Mouse (Mus musculus): Measurements from ENCODE around the gene Atrnl1. TPM values are rescaled to one million over a fixed set of nuclear protein-coding genes. Genes with fewer than 3 reads are reported as not detected.
"Not testable (repeated sequence)": the region's sequence is repeated elsewhere in the genome, so short reads cannot be mapped to it uniquely, and the experiment has no call there.

The Atrnl1 gene
- polyA plus RNA-seq, 1 experiment = 12.3 TPM

GRCm38 (mm10) chr19:57975201-57975600 lies 364.4 kb downstream of the Atrnl1 start:
- no peaks in the 10 kb centered on the region for H3K4me1 ChIP-seq (ENCODE audit: control insufficient read depth, insufficient read depth, low read length)
- no peak overlapping the region for H3K27ac ChIP-seq (ENCODE audit: insufficient read depth, low read length)
- no peak overlapping the region for H3K4me3 ChIP-seq (ENCODE audit: low read depth, low read length)
- no peaks in the 10 kb centered on the region for H3K27me3 ChIP-seq (ENCODE audit: control insufficient read depth, insufficient read depth, low read length, poor library complexity, severe bottlenecking)
- H3K9ac ChIP-seq (ENCODE audit: low read depth, poor library complexity, severe bottlenecking) = no peak overlapping the region
- peaks cover 5% of the 10 kb centered on the region for H3K9me3 ChIP-seq (replicated peaks; ENCODE audit: control insufficient read depth, insufficient read depth, low read length, poor library complexity, severe bottlenecking)
- no peaks in the 10 kb centered on the region for H3K36me3 ChIP-seq (ENCODE audit: control insufficient read depth, insufficient read depth, low read length, poor library complexity, severe bottlenecking)
- TF ChIP-seq EP300 (IDR thresholded peaks at IDR 0.05; ENCODE audit: insufficient read depth, low read depth, low read length) (no peak), CTCF (IDR thresholded peaks at IDR 0.05; ENCODE audit: low read depth, low read length) (no peak), POLR2A (IDR thresholded peaks at IDR 0.05; ENCODE audit: insufficient read depth, low read length) (no peak)

DNA sequence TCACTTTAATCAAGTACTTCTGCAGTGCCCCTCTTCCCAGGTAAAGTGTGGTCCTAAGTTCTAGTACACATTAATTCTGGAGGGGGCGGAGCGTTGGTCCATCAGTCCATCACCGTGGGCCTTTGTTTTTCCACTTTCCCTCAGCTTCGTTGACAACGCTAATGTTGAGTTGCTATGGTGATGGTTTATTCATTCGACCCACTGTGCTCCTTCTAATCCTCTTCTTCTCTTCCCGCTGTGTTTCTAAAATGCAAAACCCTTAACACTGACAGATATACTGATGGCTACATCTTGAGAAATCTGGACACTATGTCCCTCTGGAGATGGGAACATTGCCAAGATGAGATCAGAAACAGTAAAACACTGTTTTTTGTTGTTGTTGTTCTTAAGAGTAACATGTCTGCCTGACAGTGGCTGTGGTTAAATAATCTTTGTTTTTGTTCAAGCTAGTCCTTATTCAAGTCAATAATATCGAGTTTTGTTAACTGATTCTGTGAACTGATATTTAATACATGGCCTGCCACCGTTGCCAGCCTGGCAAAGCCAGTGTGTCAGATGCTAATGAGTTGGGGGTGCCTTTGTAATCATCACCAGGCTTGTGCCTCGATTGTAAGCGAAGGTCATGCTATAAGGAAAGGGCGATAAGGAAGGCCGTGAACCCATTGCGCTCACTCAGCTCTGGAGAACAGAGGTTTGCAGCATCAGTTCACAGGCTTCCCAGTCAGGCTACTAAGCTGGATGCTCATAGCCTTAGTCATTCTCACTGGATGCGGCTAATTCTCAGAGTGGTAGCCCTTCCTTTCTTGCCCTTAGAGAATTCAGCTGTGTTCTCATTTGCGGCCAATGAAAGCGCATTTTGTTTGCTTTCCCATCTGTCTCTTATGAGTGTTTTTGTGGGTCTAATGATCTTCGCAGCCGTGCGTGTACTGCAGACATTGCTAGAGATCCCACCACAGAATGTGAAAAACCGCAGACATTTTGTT lies 375.4 kb downstream of the Atrnl1 start:
- Histone ChIP-seq H3K36me3 (ENCODE audit: control insufficient read depth, insufficient read depth, low read length, poor library complexity, severe bottlenecking) (no peaks in the 10 kb centered on the region), H3K27ac (ENCODE audit: insufficient read depth, low read length) (no peak overlapping the region), H3K27me3 (ENCODE audit: control insufficient read depth, insufficient read depth, low read length, poor library complexity, severe bottlenecking) (no peaks in the 10 kb centered on the region), H3K4me1 (ENCODE audit: control insufficient read depth, insufficient read depth, low read length) (no peaks in the 10 kb centered on the region), H3K9ac (ENCODE audit: low read depth, poor library complexity, severe bottlenecking) (no peak overlapping the region), H3K9me3 (replicated peaks; ENCODE audit: control insufficient read depth, insufficient read depth, low read length, poor library complexity, severe bottlenecking) (no peaks in the 10 kb centered on the region), H3K4me3 (ENCODE audit: low read depth, low read length) (no peak overlapping the region)
- TF ChIP-seq POLR2A (IDR thresholded peaks at IDR 0.05; ENCODE audit: insufficient read depth, low read length) (no peak), EP300 (IDR thresholded peaks at IDR 0.05; ENCODE audit: insufficient read depth, low read depth, low read length) (no peak), CTCF (IDR thresholded peaks at IDR 0.05; ENCODE audit: low read depth, low read length) (no peak)

DNA sequence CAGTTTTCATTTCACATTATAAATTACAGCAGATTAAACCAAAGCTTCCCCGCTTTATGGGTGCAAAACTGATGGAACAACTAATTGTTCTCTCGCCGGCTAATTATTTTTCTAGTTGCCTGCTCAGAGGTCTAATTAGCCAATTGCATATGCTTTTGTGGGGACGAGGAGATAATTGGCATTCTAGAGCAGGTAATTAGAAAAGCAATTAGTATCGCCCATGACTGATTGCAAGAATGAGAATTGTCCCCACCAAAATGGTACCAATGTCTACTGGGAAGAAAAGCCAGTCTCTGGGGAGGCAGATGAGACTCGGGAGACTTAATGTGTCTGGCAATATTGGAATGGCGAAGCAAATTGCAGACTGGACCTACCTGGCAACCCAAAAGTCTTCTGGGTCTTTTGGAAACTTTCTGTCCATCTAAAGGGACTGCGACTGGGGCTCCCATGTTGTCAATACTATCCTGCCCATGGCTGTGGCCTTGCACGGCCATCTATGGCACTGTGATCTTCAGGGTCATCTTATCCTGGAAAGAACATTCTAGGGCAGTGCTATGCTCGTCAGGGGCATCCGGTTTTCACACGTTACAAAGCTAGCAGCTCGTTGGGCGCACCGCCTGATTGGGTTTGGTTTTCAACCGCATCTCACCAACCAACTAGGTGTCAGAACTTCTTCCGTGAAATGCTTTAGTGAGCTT lies 377.0 kb downstream of the Atrnl1 start:
- H3K9me3 ChIP-seq (replicated peaks; ENCODE audit: control insufficient read depth, insufficient read depth, low read length, poor library complexity, severe bottlenecking) = no peaks in the 10 kb centered on the region
- H3K4me1 ChIP-seq (ENCODE audit: control insufficient read depth, insufficient read depth, low read length) = no peaks in the 10 kb centered on the region
- H3K27me3 ChIP-seq (ENCODE audit: control insufficient read depth, insufficient read depth, low read length, poor library complexity, severe bottlenecking) = no peaks in the 10 kb centered on the region
- H3K27ac ChIP-seq (ENCODE audit: insufficient read depth, low read length) = no peak overlapping the region
- H3K4me3 ChIP-seq (ENCODE audit: low read depth, low read length) = no peak overlapping the region
- H3K9ac ChIP-seq (ENCODE audit: low read depth, poor library complexity, severe bottlenecking) = no peak overlapping the region
- TF ChIP-seq POLR2A (IDR thresholded peaks at IDR 0.05; ENCODE audit: insufficient read depth, low read length) = no peak
- no peak for TF ChIP-seq EP300 (IDR thresholded peaks at IDR 0.05; ENCODE audit: insufficient read depth, low read depth, low read length)
- TF ChIP-seq CTCF (IDR thresholded peaks at IDR 0.05; ENCODE audit: low read depth, low read length) = no peak
- H3K36me3 ChIP-seq (ENCODE audit: control insufficient read depth, insufficient read depth, low read length, poor library complexity, severe bottlenecking) = no peaks in the 10 kb centered on the region

DNA sequence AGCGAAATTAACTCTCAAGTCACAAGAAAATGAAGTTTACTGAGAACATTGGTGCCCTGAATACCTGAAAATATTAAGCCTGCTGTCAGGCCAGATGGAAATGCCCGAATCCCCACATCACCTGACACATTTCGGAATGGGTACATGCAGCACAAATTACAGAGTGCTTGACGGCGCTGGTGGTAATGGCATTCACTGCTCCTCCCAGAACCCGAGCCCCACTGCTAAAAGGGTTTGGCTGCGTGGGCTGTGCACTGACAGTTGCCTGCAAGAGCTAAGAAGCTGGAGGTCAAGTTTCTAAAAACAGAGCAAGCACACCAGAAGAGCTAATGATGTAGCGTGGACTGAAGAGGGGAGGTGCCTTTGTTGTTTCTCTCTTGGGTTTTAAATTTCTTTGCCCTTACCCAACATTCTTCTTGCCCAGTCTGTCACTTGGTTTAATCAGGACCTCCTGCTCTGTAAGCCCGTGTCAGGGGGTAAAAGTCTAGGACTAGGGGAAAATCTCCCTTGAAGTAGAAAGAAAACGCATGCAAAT lies 377.8 kb downstream of the Atrnl1 start:
- Histone ChIP-seq H3K4me3 (ENCODE audit: low read depth, low read length) (no peak overlapping the region), H3K27ac (ENCODE audit: insufficient read depth, low read length) (no peak overlapping the region), H3K36me3 (ENCODE audit: control insufficient read depth, insufficient read depth, low read length, poor library complexity, severe bottlenecking) (no peaks in the 10 kb centered on the region), H3K27me3 (ENCODE audit: control insufficient read depth, insufficient read depth, low read length, poor library complexity, severe bottlenecking) (no peaks in the 10 kb centered on the region), H3K9me3 (replicated peaks; ENCODE audit: control insufficient read depth, insufficient read depth, low read length, poor library complexity, severe bottlenecking) (no peaks in the 10 kb centered on the region), H3K4me1 (ENCODE audit: control insufficient read depth, insufficient read depth, low read length) (no peaks in the 10 kb centered on the region), H3K9ac (ENCODE audit: low read depth, poor library complexity, severe bottlenecking) (no peak overlapping the region)
- TF ChIP-seq POLR2A (IDR thresholded peaks at IDR 0.05; ENCODE audit: insufficient read depth, low read length) = no peak
- no peak for TF ChIP-seq EP300 (IDR thresholded peaks at IDR 0.05; ENCODE audit: insufficient read depth, low read depth, low read length)
- TF ChIP-seq CTCF (IDR thresholded peaks at IDR 0.05; ENCODE audit: low read depth, low read length) = no peak

GRCm38 (mm10) chr19:57991099-57991760 lies 380.4 kb downstream of the Atrnl1 start:
- no peaks in the 10 kb centered on the region for H3K9me3 ChIP-seq (replicated peaks; ENCODE audit: control insufficient read depth, insufficient read depth, low read length, poor library complexity, severe bottlenecking)
- TF ChIP-seq EP300 (IDR thresholded peaks at IDR 0.05; ENCODE audit: insufficient read depth, low read depth, low read length) (no peak), CTCF (IDR thresholded peaks at IDR 0.05; ENCODE audit: low read depth, low read length) (no peak), POLR2A (IDR thresholded peaks at IDR 0.05; ENCODE audit: insufficient read depth, low read length) (no peak)
- no peaks in the 10 kb centered on the region for H3K4me1 ChIP-seq (ENCODE audit: control insufficient read depth, insufficient read depth, low read length)
- H3K27me3 ChIP-seq (ENCODE audit: control insufficient read depth, insufficient read depth, low read length, poor library complexity, severe bottlenecking) = no peaks in the 10 kb centered on the region
- H3K36me3 ChIP-seq (ENCODE audit: control insufficient read depth, insufficient read depth, low read length, poor library complexity, severe bottlenecking) = no peaks in the 10 kb centered on the region
- no peak overlapping the region for H3K4me3 ChIP-seq (ENCODE audit: low read depth, low read length)
- H3K9ac ChIP-seq (ENCODE audit: low read depth, poor library complexity, severe bottlenecking) = no peak overlapping the region
- H3K27ac ChIP-seq (ENCODE audit: insufficient read depth, low read length) = no peak overlapping the region

- H3K27ac ChIP-seq (ENCODE audit: insufficient read depth, low read length); H3K4me3 ChIP-seq (ENCODE audit: low read depth, low read length); H3K9ac ChIP-seq (ENCODE audit: low read depth, poor library complexity, severe bottlenecking); H3K36me3 ChIP-seq (ENCODE audit: control insufficient read depth, insufficient read depth, low read length, poor library complexity, severe bottlenecking); H3K27me3 ChIP-seq (ENCODE audit: control insufficient read depth, insufficient read depth, low read length, poor library complexity, severe bottlenecking); H3K9me3 ChIP-seq (replicated peaks; ENCODE audit: control insufficient read depth, insufficient read depth, low read length, poor library complexity, severe bottlenecking); H3K4me1 ChIP-seq (ENCODE audit: control insufficient read depth, insufficient read depth, low read length): not testable (repeated sequence)
These were observed 383.5 kb downstream of the Atrnl1 start for GRCm38 (mm10) chr19:57994174-57994833.
